In the genomic region with DNA sequence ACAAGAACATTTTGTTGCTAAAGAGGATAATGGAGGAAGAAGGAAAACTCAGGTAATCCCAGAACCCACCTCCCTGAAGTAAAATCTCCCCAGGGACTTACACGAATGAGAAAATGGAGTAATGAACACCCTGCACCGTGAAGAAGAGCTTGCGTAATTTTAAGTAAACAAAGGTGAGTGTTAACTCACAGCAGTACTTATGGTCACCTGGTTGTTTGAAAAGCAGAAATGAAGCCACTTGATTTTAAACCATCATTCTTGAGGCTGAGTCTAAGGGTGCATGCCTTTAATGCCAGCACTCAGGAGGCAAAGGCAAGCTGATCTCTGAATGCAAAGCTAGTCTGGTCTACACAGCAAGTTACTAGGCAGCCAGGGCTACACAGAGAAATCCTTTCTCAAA, we compare ENCODE assay signal across 17 mouse cellular contexts.
"Had no signal": no experiment of that assay in that cellular context is flagged by ENCODE, and none has a peak within 500 bp of the region (broad histone marks: within the 10 kb centered on the region; RNA-seq: fewer than 3 reads in every experiment).

No protein-coding gene starts in this region.

- DNase-seq: kidney, adult 2 months; kidney, postnatal 36 days; layer of hippocampus, postnatal 36 days; liver, embryonic 13.5 days; right cerebral cortex, adult 18-20 months; right cerebral cortex, postnatal 25 days; spleen, adult 18-20 months; thymus, postnatal 25 days had no signal

- H3K36me3 ChIP-seq: liver, embryonic 13.5 days; midbrain, embryonic 12.5 days; midbrain, embryonic 15.5 days; neural tube, embryonic 12.5 days; stomach, embryonic 15.5 days had no signal

- H3K4me1 ChIP-seq: liver, embryonic 13.5 days; midbrain, embryonic 12.5 days; midbrain, embryonic 15.5 days; neural tube, embryonic 12.5 days; neural tube, embryonic 15.5 days; stomach, embryonic 15.5 days had no signal

- H3K27me3 ChIP-seq: liver, embryonic 13.5 days; midbrain, embryonic 12.5 days; midbrain, embryonic 15.5 days; neural tube, embryonic 12.5 days; neural tube, embryonic 15.5 days; stomach, embryonic 15.5 days had no signal

- H3K9ac ChIP-seq: liver, embryonic 13.5 days; midbrain, embryonic 12.5 days; midbrain, embryonic 15.5 days; neural tube, embryonic 12.5 days; neural tube, embryonic 15.5 days; stomach, embryonic 15.5 days had no signal

- H3K4me3 ChIP-seq: left cerebral cortex, adult 2 months; liver, embryonic 13.5 days; midbrain, embryonic 12.5 days; midbrain, embryonic 15.5 days; neural tube, embryonic 12.5 days; neural tube, embryonic 15.5 days; stomach, embryonic 15.5 days had no signal

- ATAC-seq: intestine, postnatal 0 days; midbrain, embryonic 15.5 days had no signal

- H3K9me3 ChIP-seq: liver, embryonic 13.5 days; midbrain, embryonic 12.5 days; midbrain, embryonic 15.5 days; neural tube, embryonic 12.5 days; neural tube, embryonic 15.5 days; stomach, embryonic 15.5 days had no signal

- H3K4me2 ChIP-seq: liver, embryonic 13.5 days; midbrain, embryonic 12.5 days; midbrain, embryonic 15.5 days; neural tube, embryonic 12.5 days; neural tube, embryonic 15.5 days; stomach, embryonic 15.5 days had no signal

- H3K27ac ChIP-seq: kidney, postnatal 0 days; left cerebral cortex, adult 2 months; liver, embryonic 13.5 days; macrophage; midbrain, embryonic 12.5 days; midbrain, embryonic 15.5 days; neural tube, embryonic 12.5 days; neural tube, embryonic 15.5 days; stomach, embryonic 15.5 days had no signal
